Mouse (Mus musculus): ENCODE data around the gene Synj2.

GRCm38 (mm10) chr17:6009606-6010005 lies 68.5 kb downstream of the Synj2 start:
- no peak for TF ChIP-seq POLR2A (IDR thresholded peaks at IDR 0.05; ENCODE audit: low read depth, low read length)
- TF ChIP-seq CTCF (IDR thresholded peaks at IDR 0.05; ENCODE audit: extremely low read depth, insufficient read depth, insufficient read length, insufficient replicate concordance), result no peak
